ENCODE assay signal across 8 mouse cellular contexts in genomic region chr9:87730271-87730960, GRCm38 (mm10). TPM values are rescaled to one million over a fixed set of nuclear protein-coding genes. Genes with fewer than 3 reads are reported as not detected.
A peak's percentile ranks its signal among the peaks of the same experiment; 100 is the strongest.
DNase-seq lines count a peak whose midpoint lies in the region; ATAC-seq and TF ChIP-seq lines count a peak whose summit lies in the region.

No protein-coding gene starts in this region.

- peak overlapping the region; percentile 52 for H3K9ac ChIP-seq in lung, embryonic 14.5 days
- peak overlapping the region; percentile 55 for H3K9ac ChIP-seq in forebrain, embryonic 12.5 days
- peak overlapping the region; percentile 34 for H3K9ac ChIP-seq in intestine, embryonic 14.5 days (ENCODE audit: low read length)
- peak overlapping the region; percentile 58 for H3K9ac ChIP-seq in midbrain, embryonic 13.5 days (replicated peaks)

- under 1% methylated on average over 79 of the region's 91 CpGs for WGBS in lung, embryonic 14.5 days
- under 1% methylated on average over 69 of the region's 91 CpGs for WGBS in forebrain, embryonic 12.5 days
- under 1% methylated on average over 85 of the region's 91 CpGs for whole genome bisulfite sequencing in intestine, embryonic 14.5 days
- WGBS in midbrain, embryonic 13.5 days = under 1% methylated on average over 78 of the region's 91 CpGs

- H3K4me2 ChIP-seq in lung, embryonic 14.5 days = peak overlapping the region; percentile 73
- H3K4me2 ChIP-seq in forebrain, embryonic 12.5 days = peak overlapping the region; percentile 78
- H3K4me2 ChIP-seq in intestine, embryonic 14.5 days (ENCODE audit: low read length) = peak overlapping the region; percentile 60
- H3K4me2 ChIP-seq in midbrain, embryonic 13.5 days (replicated peaks) = peak overlapping the region; percentile 74

- ATAC-seq in lung, embryonic 14.5 days (ENCODE audit: insufficient read depth) = peak; percentile 56
- ATAC-seq in forebrain, embryonic 12.5 days (ENCODE audit: low FRiP score) = peak; percentile 50
- ATAC-seq in intestine, embryonic 14.5 days (replicated peaks; ENCODE audit: low FRiP score, low TSS enrichment, low read depth) = peak; percentile 32
- peak; percentile 76 for ATAC-seq in midbrain, embryonic 13.5 days

- no peak for TF ChIP-seq CTCF in lung, embryonic 14.5 days (IDR thresholded peaks at IDR 0.05; ENCODE audit: low read depth)

- peak overlapping the region; percentile 48 for H3K4me3 ChIP-seq in lung, embryonic 14.5 days (ENCODE audit: low read depth, low read length)
- H3K4me3 ChIP-seq in forebrain, embryonic 12.5 days (replicated peaks) = peak overlapping the region; percentile 46
- H3K4me3 ChIP-seq in intestine, embryonic 14.5 days (ENCODE audit: low read depth, low read length) = peak overlapping the region; percentile 38
- peak overlapping the region; percentile 44 for H3K4me3 ChIP-seq in midbrain, embryonic 13.5 days (replicated peaks)

- no peaks in the 10 kb centered on the region for H3K9me3 ChIP-seq in lung, embryonic 14.5 days (ENCODE audit: low read depth, low read length)
- no peaks in the 10 kb centered on the region for H3K9me3 ChIP-seq in forebrain, embryonic 12.5 days
- H3K9me3 ChIP-seq in intestine, embryonic 14.5 days (ENCODE audit: control insufficient read depth, low read length) = no peaks in the 10 kb centered on the region
- H3K9me3 ChIP-seq in midbrain, embryonic 13.5 days = no peaks in the 10 kb centered on the region

- H3K36me3 ChIP-seq in lung, embryonic 14.5 days (ENCODE audit: insufficient read depth) = no peaks in the 10 kb centered on the region
- no peaks in the 10 kb centered on the region for H3K36me3 ChIP-seq in forebrain, embryonic 12.5 days (replicated peaks)
- H3K36me3 ChIP-seq in intestine, embryonic 14.5 days (ENCODE audit: control insufficient read depth, insufficient read depth, low read length) = no peaks in the 10 kb centered on the region
- H3K36me3 ChIP-seq in midbrain, embryonic 13.5 days = no peaks in the 10 kb centered on the region

- DNase-seq in lung, embryonic 14.5 days = peak; percentile 61
- no peak for DNase-seq in lung, postnatal 25 days (ENCODE audit: low spot score)
- peak; percentile 49 for DNase-seq in adrenal gland, postnatal 14 days
- peak; percentile 82 for DNase-seq in intestine, embryonic 14.5 days (ENCODE audit: low spot score)
- DNase-seq in spleen, postnatal 14 days (ENCODE audit: low spot score in 2 of 2) = no peak
- DNase-seq in cerebellum, adult 11-12 months = no peak

- H3K4me1 ChIP-seq in lung, embryonic 14.5 days (ENCODE audit: insufficient read depth) = no peaks in the 10 kb centered on the region; the same call in 1 of the 2 replicates
- H3K4me1 ChIP-seq in forebrain, embryonic 12.5 days = peaks cover 18% of the 10 kb centered on the region
- peaks cover 16% of the 10 kb centered on the region for H3K4me1 ChIP-seq in intestine, embryonic 14.5 days (replicated peaks; ENCODE audit: control insufficient read depth, insufficient read depth, low read length)
- peaks cover 24% of the 10 kb centered on the region for H3K4me1 ChIP-seq in midbrain, embryonic 13.5 days (replicated peaks)

- H3K27ac ChIP-seq in lung, embryonic 14.5 days (ENCODE audit: low read depth) = peak overlapping the region; percentile 75
- 0 out of 2 replicates have a peak overlapping the region, but pooled peaks have one; percentile 8 for H3K27ac ChIP-seq in forebrain, embryonic 12.5 days
- H3K27ac ChIP-seq in intestine, embryonic 14.5 days (ENCODE audit: low read depth) = no peak overlapping the region
- no peak overlapping the region for H3K27ac ChIP-seq in midbrain, embryonic 13.5 days

- H3K27me3 ChIP-seq in lung, embryonic 14.5 days (ENCODE audit: insufficient read depth, low read length) = peaks cover 80% of the 10 kb centered on the region
- H3K27me3 ChIP-seq in forebrain, embryonic 12.5 days = peaks cover 62% of the 10 kb centered on the region
- peaks cover 88% of the 10 kb centered on the region for H3K27me3 ChIP-seq in intestine, embryonic 14.5 days (replicated peaks; ENCODE audit: control insufficient read depth, insufficient read depth, low read length)
- H3K27me3 ChIP-seq in midbrain, embryonic 13.5 days = peaks cover 81% of the 10 kb centered on the region

RNA-seq across cellular contexts. Expression of gene Tbx18, which starts 0.6 kb away (rescaled TPM):
- polyA plus RNA-seq in lung, embryonic 14.5 days (2014; fragmentation: Nextera tagmentation; extraction: Ambion mirVana) = 0.42 and 0.80 TPM in 2 replicates
- 3.0 and 3.3 TPM in 2 replicates for total RNA-seq in adrenal gland, postnatal 14 days (2021)
- polyA plus RNA-seq in forebrain, embryonic 12.5 days (2016; fragmentation: Nextera tagmentation; extraction: Ambion mirVana) = 2.5 and 3.6 TPM in 2 replicates
- 0.24 and 0.42 TPM in 2 replicates for polyA plus RNA-seq in intestine, embryonic 14.5 days (2014; fragmentation: Nextera tagmentation; extraction: Ambion mirVana)
- 1.9 and 2.9 TPM in 2 replicates for polyA plus RNA-seq in midbrain, embryonic 13.5 days (2015; fragmentation: Nextera tagmentation; extraction: Ambion mirVana)

Comparison
In these comparisons a context has a peak if more than half of its experiments do, and no peak if none do; other contexts are left out.
1. DNase-seq: peak in lung, embryonic 14.5 days (single experiment), adrenal gland, postnatal 14 days (single experiment) and intestine, embryonic 14.5 days (single experiment); none in lung, postnatal 25 days (single experiment), spleen, postnatal 14 days (0 of 2) and cerebellum, adult 11-12 months (single experiment).
2. H3K27ac ChIP-seq: peak in lung, embryonic 14.5 days (single experiment) and forebrain, embryonic 12.5 days (single experiment); none in intestine, embryonic 14.5 days (single experiment) and midbrain, embryonic 13.5 days (single experiment).
3. Peak in every context shown above with its lines, with median percentiles within 50 percentile points of each other: ATAC-seq, H3K4me2 ChIP-seq, H3K4me3 ChIP-seq and H3K9ac ChIP-seq.